Mouse (Mus musculus) heart, embryonic 16.5 days (tissue): ENCODE measurements at regions not wholly inside any gene's neighbourhood (a gene's known extent, or its start where the extent isn't known, plus 50 kb on each side); places are given as distances from the start of the nearest gene placed in this dataset.

ENCODE experiments used
- ATAC-seq: fragments of 200-750 bp; cut with Nextera tagmentation; replicated peaks from 2 replicates; pipeline ENCODE4 v1.8.0; 2017; ENCODE audit warnings: moderate number of reproducible peaks; ENCODE audit not compliant: insufficient read depth, low FRiP score; ENCODE audit errors: extremely low read depth
- H3K27ac ChIP-seq: fragments of 300-500 bp; sonication (generic); 2 replicates; pipeline ENCODE4 v1.5.1; 2014; ENCODE audit warnings: mild to moderate bottlenecking, low read length, control low read depth, moderate library complexity
- H3K27me3 ChIP-seq: fragments of 300-500 bp; sonication (generic); 2 replicates; pipeline ENCODE4 v1.6.1; 2014; ENCODE audit warnings: low read length, mixed read lengths; ENCODE audit not compliant: control insufficient read depth, insufficient read depth
- H3K36me3 ChIP-seq: fragments of 300-500 bp; sonication (generic); 2 replicates; pipeline ENCODE4 v1.6.1; 2014; ENCODE audit not compliant: control insufficient read depth, insufficient read depth
- H3K4me1 ChIP-seq: fragments of 300-500 bp; sonication (generic); 2 replicates; pipeline ENCODE4 v1.6.1; 2014; ENCODE audit warnings: low read length, mixed read lengths; ENCODE audit not compliant: control insufficient read depth, insufficient read depth
- H3K4me2 ChIP-seq: fragments of 300-500 bp; sonication (generic); 2 replicates; pipeline ENCODE4 v1.6.1; 2014; ENCODE audit warnings: low read depth, mild to moderate bottlenecking, control low read depth, low read length
- H3K4me3 ChIP-seq: fragments of 300-500 bp; sonication (generic); 2 replicates; pipeline ENCODE4 v1.5.1; 2014; ENCODE audit warnings: mild to moderate bottlenecking, control low read depth, low read length
- H3K9ac ChIP-seq: fragments of 300-500 bp; sonication (generic); 2 replicates; pipeline ENCODE4 v1.6.1; 2014; ENCODE audit warnings: low read length, control low read depth
- H3K9me3 ChIP-seq: fragments of 300-500 bp; sonication (generic); replicated peaks from 2 replicates; pipeline ENCODE4 v1.6.1; 2016; ENCODE audit warnings: low read length; ENCODE audit not compliant: control insufficient read depth
- WGBS: fragments of 180-500 bp; shearing (Covaris S2); extraction: QIAGEN DNeasy Blood & Tissue Kit; methylation state at CpG from one replicate; pipeline ENCODE4 v1.1.7; 2014; 5-methylcytosine and 5-hydroxymethylcytosine counted together

DNA sequence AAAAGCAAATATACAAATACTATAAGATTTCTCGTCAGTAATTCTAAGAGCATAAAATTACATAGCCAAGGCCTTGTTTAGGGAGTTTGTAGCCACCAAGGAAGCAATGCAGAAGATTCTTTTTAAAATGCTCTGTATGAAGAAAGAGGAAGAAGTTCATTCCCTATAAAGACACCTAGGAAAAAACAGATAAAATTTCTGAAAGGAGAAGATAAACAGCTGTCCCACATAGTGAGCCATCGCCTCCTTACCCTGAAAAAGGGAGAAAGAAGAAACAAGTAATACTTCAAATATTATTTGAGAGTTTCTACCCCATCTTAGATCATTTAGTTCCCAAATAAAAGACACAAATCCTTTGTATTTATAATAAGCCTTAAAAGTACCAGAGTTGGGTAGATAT lies 190.3 kb upstream of the Mad2l1 start:
- ATAC-seq, result no peak
- Histone ChIP-seq H3K9ac (no peak overlapping the region), H3K4me3 (no peak overlapping the region), H3K27ac (no peak overlapping the region), H3K27me3 (no peaks in the 10 kb centered on the region), H3K9me3 (no peaks in the 10 kb centered on the region), H3K4me1 (peaks cover 8% of the 10 kb centered on the region; the same call in 1 of the 2 replicates), H3K4me2 (no peak overlapping the region), H3K36me3 (no peaks in the 10 kb centered on the region)
- WGBS, result 89% methylated on average over 2 of the region's 2 CpGs

DNA sequence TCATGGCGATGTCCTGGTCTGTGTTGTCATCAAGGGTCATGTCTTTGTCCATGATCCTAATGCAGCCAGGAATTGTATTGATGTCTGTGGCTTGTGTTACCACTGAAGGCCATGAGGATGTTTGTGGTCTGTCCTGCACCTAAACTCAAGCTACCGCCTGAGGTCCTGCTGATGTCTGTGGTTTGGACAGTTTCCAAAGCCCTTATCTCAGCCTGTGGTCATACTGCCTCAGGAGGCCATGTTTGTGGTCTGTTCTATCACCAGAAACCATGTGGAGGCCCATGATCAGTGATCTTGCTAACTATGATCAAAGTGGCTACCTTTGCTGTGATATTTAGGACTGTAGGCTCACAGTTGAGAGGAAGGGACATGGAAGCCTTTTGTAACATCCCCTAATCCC lies 187.8 kb upstream of the Mad2l1 start:
- Histone ChIP-seq H3K9me3 (no peaks in the 10 kb centered on the region), H3K4me3 (no peak overlapping the region), H3K27ac (no peak overlapping the region), H3K4me2 (no peak overlapping the region), H3K27me3 (no peaks in the 10 kb centered on the region), H3K9ac (no peak overlapping the region), H3K4me1 (no peaks in the 10 kb centered on the region), H3K36me3 (no peaks in the 10 kb centered on the region)
- WGBS, result 80% methylated on average over 2 of the region's 2 CpGs
- ATAC-seq, result no peak

- peak overlapping the region; percentile 64 for H3K27ac ChIP-seq
- H3K4me3 ChIP-seq, result no peak overlapping the region
- peak overlapping the region; percentile 29; the same call in 1 of the 2 replicates for H3K4me2 ChIP-seq
These were observed 174.1 kb upstream of the Mad2l1 start for GRCm38 (mm10) chr6:66361130-66361529.

DNA sequence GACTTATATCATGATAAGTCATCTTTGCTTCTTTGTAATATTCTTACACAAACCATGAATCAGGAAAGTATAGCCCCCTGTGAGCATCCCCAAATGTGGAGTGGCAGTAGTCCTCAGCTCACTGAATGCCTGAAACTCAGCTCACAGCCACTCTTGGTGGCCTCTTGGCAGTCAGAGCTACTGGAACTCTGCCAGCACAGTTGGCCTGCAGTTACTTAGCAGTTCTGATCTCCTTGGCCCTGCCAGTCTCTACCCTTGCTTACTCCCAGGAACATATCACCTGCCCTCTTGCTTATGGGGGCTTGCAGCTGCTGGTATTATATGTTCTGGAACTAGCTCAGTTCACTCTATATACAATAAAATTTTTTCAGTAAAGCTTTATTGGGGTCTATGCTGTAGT lies 167.9 kb upstream of the Mad2l1 start:
- Histone ChIP-seq H3K4me1 (peaks cover 6% of the 10 kb centered on the region), H3K27ac (peak overlapping the region; percentile 29; the same call in 1 of the 2 replicates), H3K27me3 (no peaks in the 10 kb centered on the region), H3K36me3 (no peaks in the 10 kb centered on the region), H3K9ac (no peak overlapping the region), H3K9me3 (no peaks in the 10 kb centered on the region), H3K4me3 (no peak overlapping the region), H3K4me2 (no peak overlapping the region)
- no peak; the same call in 1 of the 2 replicates for ATAC-seq

More at GRCm38 (mm10) chr6:66361130-66361529, 174.1 kb upstream of the Mad2l1 start:
- H3K27me3 ChIP-seq, result no peaks in the 10 kb centered on the region
- ATAC-seq, result no peak
- H3K9ac ChIP-seq, result no peak overlapping the region
- no peaks in the 10 kb centered on the region for H3K36me3 ChIP-seq
- H3K9me3 ChIP-seq, result no peaks in the 10 kb centered on the region
- peaks cover 10% of the 10 kb centered on the region for H3K4me1 ChIP-seq
- 45% methylated on average over 3 of the region's 3 CpGs for WGBS

DNA sequence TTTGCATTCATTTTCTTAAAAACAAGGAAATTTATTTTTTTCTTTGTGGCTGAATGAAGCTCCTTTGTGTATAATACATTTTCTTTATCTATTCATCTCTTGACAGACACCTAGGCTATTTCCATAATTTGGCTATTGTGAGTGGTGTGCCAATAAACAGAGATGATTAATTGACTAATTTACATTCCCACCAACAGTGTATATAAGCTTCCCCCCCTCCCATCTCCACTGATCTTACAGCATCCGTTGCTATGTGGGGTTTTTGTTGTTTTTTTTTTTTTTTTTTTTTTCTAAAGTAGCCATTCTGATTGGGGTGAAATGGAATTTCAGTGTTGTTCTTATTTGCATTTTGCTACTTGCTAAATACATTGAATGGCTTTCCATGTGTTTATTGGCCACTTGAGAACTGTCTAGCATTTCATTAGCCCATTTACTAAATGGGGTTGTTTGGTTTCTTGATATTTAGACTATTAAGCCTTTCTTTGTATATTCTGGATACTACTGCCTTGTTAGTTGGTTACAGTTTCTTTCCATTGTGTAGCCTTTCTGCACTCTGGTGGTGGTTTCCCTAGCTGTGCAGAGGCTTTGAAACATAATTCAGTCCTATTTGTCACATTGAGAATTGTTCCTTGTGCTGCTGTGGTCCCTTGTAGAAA lies 153.8 kb upstream of the Mad2l1 start:
- no peaks in the 10 kb centered on the region for H3K36me3 ChIP-seq
- H3K4me3 ChIP-seq, result no peak overlapping the region
- H3K27ac ChIP-seq, result no peak overlapping the region
- no peak overlapping the region for H3K9ac ChIP-seq
- H3K4me1 ChIP-seq, result no peaks in the 10 kb centered on the region
- H3K4me2 ChIP-seq, result no peak overlapping the region
- no peaks in the 10 kb centered on the region for H3K9me3 ChIP-seq
- no peaks in the 10 kb centered on the region for H3K27me3 ChIP-seq
- WGBS, result 60% methylated on average over 1 of the region's 1 CpGs
- no peak for ATAC-seq

- Histone ChIP-seq H3K27ac (no peak overlapping the region), H3K9me3 (no peaks in the 10 kb centered on the region), H3K9ac (no peak overlapping the region), H3K4me3 (no peak overlapping the region), H3K4me2 (no peak overlapping the region), H3K36me3 (no peaks in the 10 kb centered on the region), H3K27me3 (no peaks in the 10 kb centered on the region), H3K4me1 (no peaks in the 10 kb centered on the region)
- 82% methylated on average over 2 of the region's 2 CpGs for WGBS
- no peak for ATAC-seq
These were observed 152.7 kb upstream of the Mad2l1 start for GRCm38 (mm10) chr6:66382347-66383010.

DNA sequence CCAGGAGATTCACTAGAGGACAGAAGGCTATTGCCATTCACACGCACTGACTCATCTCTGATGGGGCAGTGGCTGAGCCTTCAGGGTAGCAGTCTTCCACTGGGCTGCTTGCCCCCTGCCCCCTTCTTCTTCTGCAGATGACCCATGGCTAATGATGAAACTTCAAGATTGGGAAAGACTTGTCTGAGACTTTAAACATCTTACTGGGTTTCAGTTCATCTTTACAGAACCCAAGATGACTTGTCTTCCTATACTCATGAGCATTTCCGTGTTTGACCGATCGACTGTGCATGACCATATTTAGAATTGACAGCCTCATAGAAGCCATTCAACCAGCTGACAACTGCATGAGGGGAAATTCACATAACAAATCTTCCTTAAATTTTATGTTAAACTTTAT lies 140.0 kb upstream of the Mad2l1 start:
- H3K27ac ChIP-seq, result no peak overlapping the region
- H3K27me3 ChIP-seq, result no peaks in the 10 kb centered on the region
- H3K4me2 ChIP-seq, result no peak overlapping the region
- ATAC-seq, result no peak
- 93% methylated on average over 4 of the region's 4 CpGs for WGBS
- H3K9ac ChIP-seq, result no peak overlapping the region
- no peaks in the 10 kb centered on the region for H3K36me3 ChIP-seq
- no peaks in the 10 kb centered on the region for H3K4me1 ChIP-seq
- no peak overlapping the region for H3K4me3 ChIP-seq
- H3K9me3 ChIP-seq, result no peaks in the 10 kb centered on the region

DNA sequence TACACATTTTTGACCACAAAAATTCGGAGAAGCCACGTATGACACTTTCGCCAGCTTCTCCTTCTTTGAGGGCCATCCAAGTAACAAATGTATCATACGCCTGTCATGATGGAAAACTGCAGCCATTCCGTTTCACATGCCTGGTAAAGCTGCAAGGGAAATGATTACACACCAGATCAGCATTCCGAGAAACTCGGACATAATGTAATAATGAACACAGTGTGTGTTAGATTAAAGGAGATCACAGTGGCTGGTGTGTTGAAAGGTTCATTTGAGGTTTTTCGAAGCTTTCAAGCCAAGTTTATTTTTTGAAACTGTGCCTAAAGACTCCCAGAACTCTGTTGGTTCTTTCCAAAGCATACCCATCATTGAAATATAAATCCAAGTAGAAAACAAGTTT lies 137.8 kb upstream of the Mad2l1 start:
- no peak overlapping the region for H3K4me3 ChIP-seq
- WGBS, result 75% methylated on average over 8 of the region's 8 CpGs
- H3K4me2 ChIP-seq, result no peak overlapping the region
- H3K36me3 ChIP-seq, result no peaks in the 10 kb centered on the region
- no peaks in the 10 kb centered on the region for H3K9me3 ChIP-seq
- peaks cover 9% of the 10 kb centered on the region; the same call in 1 of the 2 replicates for H3K4me1 ChIP-seq
- H3K9ac ChIP-seq, result no peak overlapping the region
- no peak for ATAC-seq
- H3K27ac ChIP-seq, result no peak overlapping the region
- H3K27me3 ChIP-seq, result no peaks in the 10 kb centered on the region

GRCm38 (mm10) chr6:66398674-66399073 lies 136.5 kb upstream of the Mad2l1 start:
- ATAC-seq, result no peak
- no peak overlapping the region for H3K9ac ChIP-seq
- H3K27ac ChIP-seq, result no peak overlapping the region
- peaks cover 9% of the 10 kb centered on the region; the same call in 1 of the 2 replicates for H3K4me1 ChIP-seq
- no peaks in the 10 kb centered on the region for H3K36me3 ChIP-seq
- no peak overlapping the region for H3K4me3 ChIP-seq
- no peaks in the 10 kb centered on the region for H3K9me3 ChIP-seq
- H3K4me2 ChIP-seq, result no peak overlapping the region
- WGBS, result 59% methylated on average over 3 of the region's 3 CpGs
- no peaks in the 10 kb centered on the region for H3K27me3 ChIP-seq
